Mouse (Mus musculus) frontal cortex, adult 2 months (tissue): ENCODE results near the gene Gm867. TPM values are rescaled to one million over a fixed set of nuclear protein-coding genes. Genes with fewer than 3 reads are reported as not detected.
A peak's percentile ranks its signal among the peaks of the same experiment; 100 is the strongest.

Source experiments
- DNase-seq, 2 experiments: peaks; one replicate each; pipeline ENCODE4 v3.0.0; 2022; ENCODE audit warnings: low spot score in 1 of 2; ENCODE audit errors: extremely low spot score in 1 of 2
- polyA plus RNA-seq: library from polyadenylated mRNA; depleted of rRNA; stranded (reverse); fragments of >200 nt; gene quantifications from 2 replicates; pipeline ENCODE4 v1.2.3, GENCODE M21; 2012; rRNA removed

Gene Gm867
- polyA plus RNA-seq, 1 experiment, result 0.16 TPM

GRCm38 (mm10) chr10:75904391-75904790 is 36.1 kb downstream of the Gm867 start:
- no peak for DNase-seq

GRCm38 (mm10) chr10:75898846-75899245 is 41.6 kb downstream of the Gm867 start:
- peak in 1 of 2 experiments; percentile 41 for DNase-seq

- DNase-seq, result no peak
Observed at GRCm38 (mm10) chr10:75898039-75898564, 42.4 kb downstream of the Gm867 start.

GRCm38 (mm10) chr10:75897373-75897772 is 43.1 kb downstream of the Gm867 start:
- peak; percentile 42 to 87 for DNase-seq

GRCm38 (mm10) chr10:75896208-75896607 is 44.3 kb downstream of the Gm867 start:
- DNase-seq, result peak; percentile 46 to 62

- DNase-seq, result no peak
Observed at GRCm38 (mm10) chr10:75895730-75896129, 44.7 kb downstream of the Gm867 start.

- DNase-seq, result no peak
Observed at GRCm38 (mm10) chr10:75894601-75895000, 45.9 kb downstream of the Gm867 start.

GRCm38 (mm10) chr10:75893089-75893750 is 47.3 kb downstream of the Gm867 start, which contains the start of gene Derl3:
TSS of gene Derl3 (plus strand) at chr10:75893413.
- peak; percentile 97 for DNase-seq

- DNase-seq, result no peak
Observed at GRCm38 (mm10) chr10:75889406-75890153, 50.9 kb downstream of the Gm867 start.

Other genes starting within 250 kb of the Gm867 start
- gene Cabin1, start 176.3 kb downstream of the Gm867 start, polyA plus RNA-seq, result 50.9 and 57.4 TPM in 2 replicates
- gene Ddt, start 167.3 kb downstream of the Gm867 start, polyA plus RNA-seq, result 69.6 and 80.8 TPM in 2 replicates
- not detected in 2 replicates for gene Gm20441, start 159.7 kb downstream of the Gm867 start, polyA plus RNA-seq
- 8.6 and 10.4 TPM in 2 replicates for gene Gstt3, start 159.3 kb downstream of the Gm867 start, polyA plus RNA-seq
- 29.8 and 39.9 TPM in 2 replicates for gene Gstt1, start 142.1 kb downstream of the Gm867 start, polyA plus RNA-seq
- not detected in 2 replicates for gene Gstt4, start 118.1 kb downstream of the Gm867 start, polyA plus RNA-seq
- 17.8 and 20.9 TPM in 2 replicates for gene Gstt2, start 103.2 kb downstream of the Gm867 start, polyA plus RNA-seq
- 1,072 and 1,398 TPM in 2 replicates for gene Mif, start 80.4 kb downstream of the Gm867 start, polyA plus RNA-seq
- 5.3 and 6.5 TPM in 2 replicates for gene Derl3, start 47.3 kb downstream of the Gm867 start, polyA plus RNA-seq
- gene Smarcb1, start 19.1 kb downstream of the Gm867 start, polyA plus RNA-seq, result 82.1 and 89.4 TPM in 2 replicates
- 453 and 546 TPM in 2 replicates for gene Chchd10, start 7.5 kb downstream of the Gm867 start, polyA plus RNA-seq
- 2.3 and 2.5 TPM in 2 replicates for gene Mmp11, start 4.2 kb downstream of the Gm867 start, polyA plus RNA-seq
- gene Vpreb3, start 2.4 kb upstream of the Gm867 start, polyA plus RNA-seq, result not detected in 2 replicates
- 0.23 and 0.36 TPM in 2 replicates for gene Gm5134, start 13.8 kb upstream of the Gm867 start, polyA plus RNA-seq
- gene Zfp280b, start 92.0 kb upstream of the Gm867 start, polyA plus RNA-seq, result 8.8 and 9.7 TPM in 2 replicates
- gene Slc5a4b, start 170.3 kb upstream of the Gm867 start, polyA plus RNA-seq, result not detected in 2 replicates
- 0.06 and 0.16 TPM in 2 replicates for gene Slc5a4a, start 206.8 kb upstream of the Gm867 start, polyA plus RNA-seq